Mouse (Mus musculus): ENCODE measurements around the gene Kcng1. TPM values are rescaled to one million over a fixed set of nuclear protein-coding genes. Genes with fewer than 3 reads are reported as not detected.

Gene Kcng1
- total and polyA plus RNA-seq, 3 experiments: 0.16 TPM; not detected in 2

DNA sequence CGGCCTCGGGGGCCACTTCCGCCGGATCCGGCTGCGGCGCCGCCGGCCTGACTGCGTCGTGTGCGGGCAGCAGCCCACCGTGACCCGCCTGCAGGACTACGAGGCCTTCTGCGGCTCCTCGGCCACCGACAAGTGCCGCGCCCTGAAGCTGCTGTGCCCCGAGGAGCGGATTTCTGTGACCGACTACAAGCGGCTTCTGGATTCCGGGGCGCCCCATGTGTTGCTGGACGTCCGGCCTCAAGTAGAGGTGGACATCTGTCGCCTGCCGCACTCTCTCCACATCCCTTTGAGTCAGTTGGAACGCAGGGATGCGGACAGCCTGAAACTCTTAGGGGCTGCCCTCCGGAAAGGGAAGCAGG lies 50.1 kb downstream of the Kcng1 start:
- TF ChIP-seq MXI1 (IDR thresholded peaks at IDR 0.05; ENCODE audit: low read depth, low read length): no peak
- no peak for TF ChIP-seq E2F4 (IDR thresholded peaks at IDR 0.05; ENCODE audit: insufficient replicate concordance, low read depth, low read length)
- no peak for TF ChIP-seq KAT2A (IDR thresholded peaks at IDR 0.05; ENCODE audit: insufficient replicate concordance, low read length)
- TF ChIP-seq MYC (IDR thresholded peaks at IDR 0.05; ENCODE audit: low read depth, low read length): no peak
- no peak for TF ChIP-seq JUND (conservative IDR thresholded peaks at IDR 0.05; ENCODE audit: low read depth, low read length)
- no peak for TF ChIP-seq MAX (IDR thresholded peaks at IDR 0.05; ENCODE audit: low read length)
- no peak for TF ChIP-seq IRF4 (IDR thresholded peaks at IDR 0.05; ENCODE audit: low read depth, low read length)
- no peak for TF ChIP-seq SIN3A (IDR thresholded peaks at IDR 0.05; ENCODE audit: low read length)
- no peak for TF ChIP-seq ETS1 (conservative IDR thresholded peaks at IDR 0.05; ENCODE audit: low read depth, low read length)
- no peak for TF ChIP-seq CHD1 (IDR thresholded peaks at IDR 0.05; ENCODE audit: low read depth, low read length)
- TF ChIP-seq NRF1 (IDR thresholded peaks at IDR 0.05; ENCODE audit: low read depth, low read length): no peak
- no peak for TF ChIP-seq GABPA (IDR thresholded peaks at IDR 0.05; ENCODE audit: insufficient replicate concordance, low read depth, low read length)
- TF ChIP-seq USF2 (conservative IDR thresholded peaks at IDR 0.05; ENCODE audit: low read depth, low read length): no peak
- TF ChIP-seq ZMIZ1 (IDR thresholded peaks at IDR 0.05; ENCODE audit: low read depth, low read length): no peak
- no peak for TF ChIP-seq UBTF (IDR thresholded peaks at IDR 0.05; ENCODE audit: low read depth, low read length)
- no peak for TF ChIP-seq MAZ (IDR thresholded peaks at IDR 0.05; ENCODE audit: low read depth, low read length)
- no peak for TF ChIP-seq TBP (conservative IDR thresholded peaks at IDR 0.05; ENCODE audit: low read depth, low read length)
- TF ChIP-seq HCFC1 (IDR thresholded peaks at IDR 0.05; ENCODE audit: low read depth, low read length): no peak
- TF ChIP-seq ZNF384 (IDR thresholded peaks at IDR 0.05; ENCODE audit: low read depth, low read length): no peak
- no peak for TF ChIP-seq EP300 (IDR thresholded peaks at IDR 0.05; ENCODE audit: low read length)
- in situ Hi-C loops (cut with MboI; ENCODE audit: low pct_ligation_motif_present, low pct_unique_long_range_greater_than_20kb, low sequenced_read_pairs) (no loop called here), dilution Hi-C loops (cut with MboI; ENCODE audit: extremely low pct_ligation_motif_present, extremely low pct_unique_long_range_greater_than_20kb, low sequenced_read_pairs) (no loop called here)
- Histone ChIP-seq H3K27me3 (replicated peaks) (no peaks in the 10 kb centered on the region), H3K4me3 (replicated peaks in 1 of 3; ENCODE audit: low read depth in 2 of 3, low read length in 2 of 3, poor library complexity in 1 of 3) (peak overlapping the region; percentile 93 to 99 (median 98)), H3K4me2 (ENCODE audit: insufficient read depth, low read depth, poor library complexity, severe bottlenecking) (peak overlapping the region; percentile 78), H3K27ac (ENCODE audit: insufficient read depth, low read depth) (no peak overlapping the region), H3K36me3 (replicated peaks in 1 of 2; ENCODE audit: control insufficient read depth in 1 of 2, insufficient read depth in 1 of 2, low read length in 1 of 2) (peaks cover 0 to 37% of the 10 kb centered on the region in 2 experiments), H3K9ac (ENCODE audit: insufficient read depth, low read depth) (no peak overlapping the region), H3K9me3 (replicated peaks; ENCODE audit: low read length) (no peaks in the 10 kb centered on the region), H3K79me2 (replicated peaks; ENCODE audit: control insufficient read depth, extremely low read depth, insufficient read depth, poor library complexity, severe bottlenecking) (peaks cover 44% of the 10 kb centered on the region), H3K4me1 (ENCODE audit: control insufficient read depth in 1 of 2, insufficient read depth in 2 of 2) (peaks cover 9 to 34% of the 10 kb centered on the region in 2 experiments)
- no peak for DNase-seq (ENCODE audit: extremely low read depth)

DNA sequence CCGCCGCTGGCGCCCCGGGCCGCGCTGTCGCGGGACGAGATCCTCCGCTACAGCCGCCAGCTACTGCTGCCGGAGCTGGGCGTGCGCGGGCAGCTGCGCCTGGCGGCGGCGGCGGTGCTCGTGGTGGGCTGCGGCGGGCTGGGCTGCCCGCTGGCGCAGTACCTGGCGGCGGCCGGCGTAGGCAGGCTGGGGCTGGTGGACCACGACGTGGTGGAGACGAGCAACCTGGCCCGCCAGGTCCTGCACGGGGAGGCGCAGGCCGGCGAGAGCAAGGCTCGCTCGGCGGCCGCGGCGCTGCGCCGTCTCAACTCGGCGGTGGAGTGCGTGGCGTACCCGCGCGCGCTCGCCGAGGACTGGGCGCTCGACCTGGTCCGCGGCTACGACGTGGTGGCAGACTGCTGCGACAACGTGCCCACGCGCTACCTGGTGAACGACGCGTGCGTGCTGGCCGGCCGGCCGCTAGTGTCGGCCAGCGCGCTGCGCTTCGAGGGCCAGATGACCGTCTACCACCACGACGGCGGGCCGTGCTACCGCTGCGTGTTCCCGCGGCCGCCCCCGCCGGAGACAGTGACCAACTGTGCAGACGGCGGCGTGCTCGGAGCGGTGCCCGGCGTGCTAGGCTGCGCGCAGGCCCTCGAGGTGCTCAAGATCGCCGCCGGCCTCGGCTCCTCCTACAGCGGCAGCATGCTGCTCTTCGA lies 50.6 kb downstream of the Kcng1 start:
- no peak for DNase-seq (ENCODE audit: extremely low read depth)
- Histone ChIP-seq H3K9ac (ENCODE audit: insufficient read depth, low read depth) (peak overlapping the region; percentile 92), H3K79me2 (replicated peaks; ENCODE audit: control insufficient read depth, extremely low read depth, insufficient read depth, poor library complexity, severe bottlenecking) (peaks cover 44% of the 10 kb centered on the region), H3K4me3 (replicated peaks in 1 of 3; ENCODE audit: low read depth in 2 of 3, low read length in 2 of 3, poor library complexity in 1 of 3) (peak overlapping the region; percentile 93 to 99 (median 98)), H3K27ac (ENCODE audit: insufficient read depth, low read depth) (0 out of 2 replicates have a peak overlapping the region, but pooled peaks have one; percentile 2), H3K4me1 (ENCODE audit: control insufficient read depth in 1 of 2, insufficient read depth in 2 of 2) (peaks cover 9 to 34% of the 10 kb centered on the region in 2 experiments), H3K27me3 (replicated peaks) (no peaks in the 10 kb centered on the region), H3K36me3 (replicated peaks in 1 of 2; ENCODE audit: control insufficient read depth in 1 of 2, insufficient read depth in 1 of 2, low read length in 1 of 2) (peaks cover 3 to 42% of the 10 kb centered on the region in 2 experiments), H3K9me3 (replicated peaks; ENCODE audit: low read length) (no peaks in the 10 kb centered on the region), H3K4me2 (ENCODE audit: insufficient read depth, low read depth, poor library complexity, severe bottlenecking) (peak overlapping the region; percentile 78)
- dilution Hi-C loops (cut with MboI; ENCODE audit: extremely low pct_ligation_motif_present, extremely low pct_unique_long_range_greater_than_20kb, low sequenced_read_pairs): no loop called here
- in situ Hi-C loops (cut with MboI; ENCODE audit: low pct_ligation_motif_present, low pct_unique_long_range_greater_than_20kb, low sequenced_read_pairs): no loop called here
- TF ChIP-seq ZMIZ1 (IDR thresholded peaks at IDR 0.05; ENCODE audit: low read depth, low read length) (no peak), ELF1 (IDR thresholded peaks at IDR 0.05; ENCODE audit: low read depth, low read length) (no peak), USF2 (conservative IDR thresholded peaks at IDR 0.05; ENCODE audit: low read depth, low read length) (no peak), JUN (IDR thresholded peaks at IDR 0.05; ENCODE audit: insufficient read depth, low read depth, low read length) (no peak), ETS1 (conservative IDR thresholded peaks at IDR 0.05; ENCODE audit: low read depth, low read length) (no peak), GABPA (IDR thresholded peaks at IDR 0.05; ENCODE audit: insufficient replicate concordance, low read depth, low read length) (no peak), NRF1 (IDR thresholded peaks at IDR 0.05; ENCODE audit: low read depth, low read length) (peak; percentile 57)

Data from CH12.LX (cell line).